10 mouse cellular contexts compared by ENCODE assay signal in genomic region chr7:25377100-25377700, GRCm38 (mm10). TPM values are rescaled to one million over a fixed set of nuclear protein-coding genes. Genes with fewer than 3 reads are reported as not detected.
A peak's percentile ranks its signal among the peaks of the same experiment; 100 is the strongest.
DNase-seq lines count a peak whose midpoint lies in the region; ATAC-seq and TF ChIP-seq lines count a peak whose summit lies in the region.
"Had no signal": no experiment of that assay in that cellular context is flagged by ENCODE, and none has a peak within 500 bp of the region (broad histone marks: within the 10 kb centered on the region; RNA-seq: fewer than 3 reads in every experiment).

No protein-coding gene starts in this region.

- TF ChIP-seq CTCF in heart, postnatal 0 days (IDR thresholded peaks at IDR 0.05; ENCODE audit: low read depth) = peak; percentile 53

- intact Hi-C loops in heart, postnatal 36 days (cut with DNase I) = loop anchor here (5.0 kb wide), 1 partner anchor 60 kb away; the partner anchor contains the start of gene Megf8

- ATAC-seq in heart, embryonic 12.5 days (ENCODE audit: insufficient number of reproducible peaks, low FRiP score) = no peak
- peak; percentile 30 for ATAC-seq in heart, postnatal 0 days (ENCODE audit: insufficient read depth, low read depth)
- no peak for ATAC-seq in midbrain, embryonic 13.5 days

- H3K4me3 ChIP-seq in heart, embryonic 12.5 days = peak overlapping the region; percentile 48
- H3K4me3 ChIP-seq in heart, postnatal 0 days (ENCODE audit: low read depth, low read length) = peak overlapping the region; percentile 37
- H3K4me3 ChIP-seq in midbrain, embryonic 13.5 days (replicated peaks) = peak overlapping the region; percentile 31

- DNase-seq in heart, postnatal 36 days = no peak
- DNase-seq in NIH3T3 (ENCODE audit: low read depth) = peak; percentile 53
- peak; percentile 44 for DNase-seq in heart, postnatal 0 days (ENCODE audit: low spot score)
- no peak for DNase-seq in urinary bladder, postnatal 4 days (ENCODE audit: low spot score in 2 of 2)
- no peak for DNase-seq in right cerebral cortex, postnatal 4 days
- DNase-seq in kidney, postnatal 14 days = no peak

- WGBS in heart, embryonic 12.5 days = 33% methylated on average over 8 of the region's 8 CpGs
- WGBS in heart, postnatal 0 days = 45% methylated on average over 8 of the region's 8 CpGs
- 41% methylated on average over 6 of the region's 8 CpGs for WGBS in midbrain, embryonic 13.5 days

- H3K9ac ChIP-seq in heart, embryonic 12.5 days = 0 out of 2 replicates have a peak overlapping the region, but pooled peaks have one; percentile 16
- no peak overlapping the region; the same call in 1 of the 2 replicates for H3K9ac ChIP-seq in heart, postnatal 0 days (replicated peaks; ENCODE audit: low read depth, low read length)
- no peak overlapping the region for H3K9ac ChIP-seq in midbrain, embryonic 13.5 days (replicated peaks)

- peaks cover 6% of the 10 kb centered on the region for H3K36me3 ChIP-seq in heart, embryonic 12.5 days
- peaks cover under 1% of the 10 kb centered on the region for H3K36me3 ChIP-seq in heart, postnatal 0 days (replicated peaks; ENCODE audit: control insufficient read depth, insufficient read depth, low read length)
- H3K36me3 ChIP-seq in midbrain, embryonic 13.5 days = peaks cover 16% of the 10 kb centered on the region

- H3K4me1 ChIP-seq in heart, embryonic 12.5 days (replicated peaks) = peaks cover 28% of the 10 kb centered on the region
- peaks cover 14% of the 10 kb centered on the region; the same call in 1 of the 2 replicates for H3K4me1 ChIP-seq in heart, postnatal 0 days (ENCODE audit: control insufficient read depth, insufficient read depth)
- H3K4me1 ChIP-seq in midbrain, embryonic 13.5 days (replicated peaks) = peaks cover 25% of the 10 kb centered on the region

- no peak overlapping the region for H3K27ac ChIP-seq in heart, embryonic 12.5 days (ENCODE audit: poor library complexity, severe bottlenecking)
- no peak overlapping the region for H3K27ac ChIP-seq in heart, postnatal 0 days (ENCODE audit: low read depth)
- H3K27ac ChIP-seq in midbrain, embryonic 13.5 days = no peak overlapping the region

- H3K9me3 ChIP-seq in heart, embryonic 12.5 days (replicated peaks) = no peaks in the 10 kb centered on the region
- no peaks in the 10 kb centered on the region for H3K9me3 ChIP-seq in heart, postnatal 0 days (replicated peaks; ENCODE audit: control insufficient read depth, low read length)
- H3K9me3 ChIP-seq in midbrain, embryonic 13.5 days = no peaks in the 10 kb centered on the region

- no peak for TF ChIP-seq EP300 in heart, postnatal 0 days (IDR thresholded peaks at IDR 0.05; ENCODE audit: low read depth)

- 0 out of 2 replicates have a peak, but pooled peaks cover 3% of the 10 kb centered on the region for H3K27me3 ChIP-seq in heart, embryonic 12.5 days (replicated peaks)
- H3K27me3 ChIP-seq in heart, postnatal 0 days (ENCODE audit: control insufficient read depth, insufficient read depth, low read length) = no peaks in the 10 kb centered on the region; the same call in 1 of the 2 replicates
- H3K27me3 ChIP-seq in midbrain, embryonic 13.5 days = peaks cover 20% of the 10 kb centered on the region

- H3K4me2 ChIP-seq in heart, embryonic 12.5 days = peak overlapping the region; percentile 66
- peak overlapping the region; percentile 55 for H3K4me2 ChIP-seq in heart, postnatal 0 days (ENCODE audit: low read depth, low read length)
- H3K4me2 ChIP-seq in midbrain, embryonic 13.5 days (replicated peaks) = peak overlapping the region; percentile 46

RNA-seq across cellular contexts. Expression of gene Cnfn, which starts 7.7 kb away (rescaled TPM):
- polyA plus RNA-seq in heart, embryonic 12.5 days (2016; fragmentation: Nextera tagmentation; extraction: Ambion mirVana) = not detected in 2 replicates
- not detected for total RNA-seq in heart, postnatal 36 days (2021)
- not detected in 2 replicates for total RNA-seq in heart, postnatal 0 days (2014; rRNA removed; ENCODE audit: low replicate concordance)
- not detected in 2 replicates for polyA plus RNA-seq in heart, postnatal 0 days (2015; fragmentation: Nextera tagmentation; extraction: Ambion mirVana)
- polyA plus RNA-seq in midbrain, embryonic 13.5 days (2015; fragmentation: Nextera tagmentation; extraction: Ambion mirVana) = 0.32 TPM in 1 of 2 replicates, not detected in the other
- total RNA-seq: adrenal gland, adult 18-20 months; neutrophil, adult 5-6 weeks had no signal

RNA-seq across cellular contexts. Expression of gene Lipe, which starts 21.3 kb away (rescaled TPM):
- polyA plus RNA-seq in heart, embryonic 12.5 days (2016; fragmentation: Nextera tagmentation; extraction: Ambion mirVana) = 4.1 and 5.9 TPM in 2 replicates
- 10 to 100 TPM; 53.3 to 57.8 TPM for total RNA-seq in heart, postnatal 36 days (2021)
- total RNA-seq in heart, postnatal 0 days (2014; rRNA removed; ENCODE audit: low replicate concordance) = 23.5 and 31.1 TPM in 2 replicates
- 19.3 and 21.5 TPM in 2 replicates for polyA plus RNA-seq in heart, postnatal 0 days (2015; fragmentation: Nextera tagmentation; extraction: Ambion mirVana)
- polyA plus RNA-seq in midbrain, embryonic 13.5 days (2015; fragmentation: Nextera tagmentation; extraction: Ambion mirVana) = 8.4 and 9.9 TPM in 2 replicates

RNA-seq across cellular contexts. Expression of gene Cxcl17, which starts 35.5 kb away (rescaled TPM):
- polyA plus RNA-seq in heart, embryonic 12.5 days (2016; fragmentation: Nextera tagmentation; extraction: Ambion mirVana) = not detected in 2 replicates
- not detected for total RNA-seq in heart, postnatal 36 days (2021)
- not detected in 2 replicates for total RNA-seq in heart, postnatal 0 days (2014; rRNA removed; ENCODE audit: low replicate concordance)
- polyA plus RNA-seq in heart, postnatal 0 days (2015; fragmentation: Nextera tagmentation; extraction: Ambion mirVana) = 0.42 and 1.1 TPM in 2 replicates
- polyA plus RNA-seq in midbrain, embryonic 13.5 days (2015; fragmentation: Nextera tagmentation; extraction: Ambion mirVana) = 0.51 and 0.73 TPM in 2 replicates
- total RNA-seq: adrenal gland, adult 18-20 months; neutrophil, adult 5-6 weeks had no signal

Comparison
In these comparisons a context has a peak if more than half of its experiments do, and no peak if none do; other contexts are left out.
1. DNase-seq: peak in NIH3T3 (single experiment) and heart, postnatal 0 days (single experiment); none in heart, postnatal 36 days (0 of 2), urinary bladder, postnatal 4 days (0 of 2), right cerebral cortex, postnatal 4 days (single experiment) and kidney, postnatal 14 days (single experiment).
2. Peak in every context shown above with its lines, with median percentiles within 50 percentile points of each other: H3K4me2 ChIP-seq and H3K4me3 ChIP-seq.